Mouse (Mus musculus) mature B cell (primary cell): ENCODE data around the gene Fam169b.

Source experiments
- in situ Hi-C: fragments of 300-500 bp; cut with MboI; formaldehyde crosslinking; loops from 2 replicates; pipeline ENCODE4 v1.14.3; 2019

Gene Fam169b

GRCm38 (mm10) chr7:68318006-68318788 is 44.6 kb downstream of the Fam169b start:
- in situ Hi-C loops = no loop called here

DNA sequence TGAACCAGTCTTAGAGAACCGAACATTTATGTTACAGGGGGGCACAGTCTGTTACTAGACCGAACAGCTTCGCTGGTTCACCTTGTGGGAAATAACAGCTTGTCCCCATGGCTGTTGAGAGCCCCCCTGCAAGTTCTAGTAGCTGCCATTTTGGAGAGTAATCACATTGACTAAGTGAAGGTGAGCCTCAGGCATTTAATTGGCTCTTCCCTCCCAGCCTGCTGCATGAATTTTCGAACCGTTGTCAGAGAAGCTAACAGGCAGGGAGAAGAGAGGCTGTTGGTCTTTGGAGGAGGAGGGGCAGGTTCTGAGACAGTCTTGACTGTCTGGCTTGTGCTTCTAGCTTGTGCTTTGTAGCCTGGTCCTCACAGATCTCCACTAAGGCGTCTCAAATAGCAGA is 45.3 kb downstream of the Fam169b start:
- in situ Hi-C loops = no loop called here

GRCm38 (mm10) chr7:68320078-68320810 is 46.6 kb downstream of the Fam169b start:
- in situ Hi-C loops = no loop called here

DNA sequence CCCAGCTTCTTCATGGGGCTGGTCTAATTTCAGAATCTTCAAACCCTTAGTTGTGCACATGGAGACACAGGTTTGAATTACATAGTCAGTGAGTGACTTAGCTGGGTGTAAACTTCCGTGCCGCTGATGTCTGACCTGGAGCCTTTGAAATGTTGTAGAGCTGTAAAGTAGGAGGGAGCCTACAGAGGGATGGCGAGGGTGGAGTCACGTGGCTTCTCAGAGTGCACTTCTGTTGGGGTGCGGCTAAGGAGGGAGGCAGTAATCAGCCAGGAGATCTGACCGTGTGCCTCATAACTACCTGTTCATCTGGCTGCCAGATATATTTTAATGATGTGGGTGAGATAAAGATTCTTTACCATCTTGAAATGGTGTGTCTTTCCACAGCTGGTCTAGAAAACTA is 49.4 kb downstream of the Fam169b start:
- in situ Hi-C loops = no loop called here

DNA sequence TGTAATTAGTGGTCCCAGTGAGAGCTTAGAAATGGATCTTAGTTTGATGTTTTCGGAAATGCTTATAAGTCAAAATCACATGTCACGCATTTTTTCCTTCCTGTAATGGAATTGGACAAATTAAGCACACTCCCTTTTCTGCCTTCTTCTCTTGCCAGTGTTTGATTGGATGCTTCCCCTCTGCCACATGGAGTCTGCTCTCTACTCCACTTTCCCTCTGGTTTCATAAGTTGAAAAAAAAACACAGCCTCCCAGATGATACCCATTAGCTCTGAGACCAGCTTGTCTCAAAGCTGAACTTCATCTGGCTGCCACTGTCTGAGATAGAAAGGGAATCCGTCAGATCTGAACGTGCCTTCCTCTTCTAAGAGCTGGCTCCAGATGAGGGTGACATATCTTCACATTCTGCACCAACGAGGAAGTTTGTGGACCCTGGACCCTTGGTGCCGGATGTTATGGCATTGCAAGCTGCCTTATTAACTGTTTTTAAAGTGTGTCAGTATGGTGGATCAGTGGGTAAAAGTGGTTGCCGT is 52.6 kb downstream of the Fam169b start:
- in situ Hi-C loops = no loop called here

DNA sequence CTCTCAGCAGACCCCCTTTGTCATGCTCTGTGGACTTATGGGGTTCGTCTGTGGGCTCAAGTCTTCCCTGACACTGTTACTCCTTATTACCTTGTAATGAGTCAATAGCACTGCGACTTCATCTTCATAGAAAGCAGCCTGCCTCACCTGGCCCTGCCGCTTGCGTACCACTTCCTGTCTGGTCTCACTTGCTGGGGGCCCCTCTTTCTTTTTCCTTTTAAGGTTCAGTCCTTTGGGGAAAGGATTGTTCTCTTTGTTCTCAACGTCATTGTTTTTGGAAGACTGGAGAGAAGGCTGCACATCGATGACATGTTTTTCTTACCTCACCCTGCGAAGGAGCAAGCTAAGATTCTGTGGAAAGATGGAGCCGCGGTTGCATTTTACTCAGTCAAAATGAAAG is 55.4 kb downstream of the Fam169b start:
- in situ Hi-C loops = no loop called here

- in situ Hi-C loops = no loop called here
Observed at GRCm38 (mm10) chr7:68332799-68333198, 59.2 kb downstream of the Fam169b start.

- in situ Hi-C loops = no loop called here
Observed at GRCm38 (mm10) chr7:68337080-68337781, 63.6 kb downstream of the Fam169b start.

DNA sequence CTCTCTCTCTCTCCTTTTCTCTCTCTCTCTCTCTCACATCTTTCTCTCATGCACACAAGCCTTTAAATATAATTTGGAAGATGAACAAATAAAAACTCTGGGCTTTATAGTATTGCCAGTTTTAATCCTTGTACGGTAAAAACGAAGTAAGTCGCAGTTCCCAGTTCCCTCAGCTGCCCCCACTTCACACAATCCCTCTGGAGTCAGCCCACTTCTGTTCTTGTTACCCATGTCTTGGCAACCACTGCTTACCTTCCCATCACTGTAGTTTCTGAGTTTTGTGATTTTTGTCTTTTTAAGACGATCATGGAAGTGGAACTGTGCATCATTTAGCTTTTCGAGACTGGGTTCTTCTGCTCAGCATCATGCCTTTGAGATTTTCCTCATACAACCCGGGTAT is 65.0 kb downstream of the Fam169b start:
- in situ Hi-C loops = no loop called here

- in situ Hi-C loops = no loop called here
Observed at GRCm38 (mm10) chr7:68344561-68344960, 70.9 kb downstream of the Fam169b start.

DNA sequence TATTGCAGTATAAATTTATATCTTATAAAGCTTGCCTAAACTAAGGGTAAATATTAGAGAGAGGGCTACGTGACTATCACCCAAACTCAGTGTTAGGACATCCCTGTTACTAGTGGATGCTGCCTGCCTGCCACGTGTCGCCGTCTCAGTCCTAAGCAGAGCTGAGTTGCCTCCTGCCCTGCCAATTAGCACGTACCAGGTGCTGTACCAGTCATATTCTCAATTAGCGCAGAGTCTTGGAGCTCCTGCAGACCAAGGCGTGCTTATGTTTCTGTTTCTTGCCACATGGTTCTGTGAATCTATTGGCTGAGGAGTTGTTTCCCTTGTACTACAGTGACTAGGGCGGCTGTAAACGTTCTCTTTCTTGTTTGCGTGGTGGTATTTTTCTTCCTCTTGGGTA is 72.3 kb downstream of the Fam169b start:
- in situ Hi-C loops = no loop called here

- in situ Hi-C loops = no loop called here
Observed at GRCm38 (mm10) chr7:68355325-68356076, 81.9 kb downstream of the Fam169b start.

DNA sequence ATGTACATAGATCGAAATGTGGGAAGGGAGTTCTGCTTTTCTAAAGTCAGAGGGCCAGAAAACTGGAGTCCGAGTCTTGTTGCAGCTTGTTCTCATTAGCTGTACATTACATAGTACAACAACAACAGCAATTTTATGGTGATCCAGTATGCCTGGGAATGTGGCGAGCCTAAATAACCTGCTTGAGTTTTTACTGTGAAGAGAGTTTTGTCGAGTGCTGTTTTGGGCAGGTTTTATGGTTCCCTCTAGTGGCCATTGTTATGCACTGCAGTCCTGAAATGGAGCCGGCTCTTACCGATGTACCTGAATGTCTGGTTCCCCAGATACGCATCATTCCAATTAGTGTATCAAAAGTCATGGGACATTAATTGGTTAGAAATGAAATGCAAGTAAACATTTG is 83.8 kb downstream of the Fam169b start:
- in situ Hi-C loops = no loop called here

DNA sequence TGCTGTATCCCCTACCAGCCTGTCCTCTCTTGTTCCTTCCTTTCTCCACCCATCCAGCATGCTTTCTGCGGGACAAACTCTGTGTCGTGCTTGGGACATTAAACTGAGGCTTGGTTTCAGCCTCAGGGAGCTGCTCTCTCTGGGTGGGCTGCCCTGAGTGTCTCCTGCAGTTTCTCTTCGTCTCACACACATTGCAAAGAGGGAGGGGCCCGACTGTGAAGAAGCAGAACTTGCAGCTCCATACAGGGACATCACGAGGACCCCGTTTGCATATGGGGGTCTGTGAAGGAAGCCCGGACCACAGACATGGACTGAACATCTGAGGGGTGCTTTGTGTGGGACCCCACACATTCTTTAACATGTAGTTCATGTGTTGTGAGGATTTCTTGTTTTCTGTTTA is 89.0 kb downstream of the Fam169b start:
- in situ Hi-C loops = no loop called here

DNA sequence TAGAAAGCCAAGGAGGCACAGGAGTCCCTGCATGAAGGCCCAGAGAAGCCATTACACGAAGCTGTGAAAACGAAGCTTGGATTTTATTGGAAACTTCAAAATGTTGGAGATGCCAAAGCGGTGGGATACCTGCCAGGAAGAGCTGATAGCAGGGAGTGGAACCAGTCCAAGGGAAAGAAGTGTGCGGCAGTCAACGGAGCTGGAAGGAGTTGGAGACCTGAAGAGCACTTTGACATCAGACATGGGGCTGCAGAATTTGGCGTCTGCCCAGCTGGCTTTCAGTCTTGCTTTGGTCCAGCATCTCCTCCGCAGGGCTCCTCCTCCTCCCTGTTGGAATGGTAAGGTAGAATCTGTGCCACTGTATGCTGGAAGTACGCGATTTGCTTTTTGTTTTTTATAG is 92.1 kb downstream of the Fam169b start:
- in situ Hi-C loops = no loop called here

GRCm38 (mm10) chr7:68368948-68369347 is 95.3 kb downstream of the Fam169b start:
- in situ Hi-C loops = no loop called here

GRCm38 (mm10) chr7:68369694-68370093 is 96.1 kb downstream of the Fam169b start:
- in situ Hi-C loops = no loop called here

GRCm38 (mm10) chr7:68374109-68374857 is 100.6 kb downstream of the Fam169b start:
- in situ Hi-C loops = no loop called here

DNA sequence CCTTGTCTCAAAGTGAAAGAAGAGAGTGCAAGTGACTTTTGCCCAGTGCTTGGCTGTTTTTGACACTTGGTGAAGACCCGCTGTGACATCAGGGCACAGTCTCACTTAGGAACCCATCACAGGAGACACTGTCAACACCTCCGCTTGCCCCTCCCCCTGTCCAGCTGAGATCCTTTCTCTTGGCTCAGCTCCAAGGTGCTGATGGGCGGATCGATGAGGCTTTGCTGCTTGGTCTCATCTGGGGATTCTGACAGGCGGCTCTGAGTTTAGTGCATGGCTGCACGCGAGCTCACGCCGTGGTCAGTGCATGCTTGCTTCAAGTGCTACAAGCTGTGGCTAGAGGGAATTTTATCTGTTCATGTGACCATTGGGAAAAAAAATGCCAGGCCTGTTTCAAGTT is 108.5 kb downstream of the Fam169b start:
- in situ Hi-C loops = no loop called here

DNA sequence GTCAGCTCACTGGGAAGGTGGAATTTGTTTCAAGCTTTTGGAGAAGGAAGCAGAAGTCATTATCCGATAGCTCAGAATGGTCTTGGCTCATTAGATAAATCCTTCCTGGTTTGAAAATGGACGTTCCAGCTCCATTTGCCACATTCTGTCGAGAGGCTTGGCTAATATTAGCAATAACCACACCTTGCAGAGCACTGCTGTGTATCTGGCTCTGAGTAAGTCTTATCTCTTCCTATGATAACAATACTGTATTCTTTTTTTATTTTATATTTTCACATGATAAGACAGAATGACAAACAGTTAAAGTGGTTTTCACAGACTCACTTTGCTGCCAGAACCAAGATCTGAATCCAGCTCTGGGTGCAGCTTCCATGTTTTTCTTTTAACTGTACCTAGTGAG is 113.1 kb downstream of the Fam169b start:
- in situ Hi-C loops = no loop called here

- in situ Hi-C loops = no loop called here
Observed at GRCm38 (mm10) chr7:68395707-68396333, 122.2 kb downstream of the Fam169b start.
